Mouse (Mus musculus) layer of hippocampus, postnatal 10 days (tissue): ENCODE results near the gene Arhgap24. TPM values are rescaled to one million over a fixed set of nuclear protein-coding genes. Genes with fewer than 3 reads are reported as not detected.

ENCODE experiments used
- DNase-seq, 2 experiments: peaks; one replicate each; pipeline ENCODE4 v3.0.0; 2021; ENCODE audit warnings: low spot score in 2 of 2
- total RNA-seq, 2 experiments: library from RNA; stranded (reverse); gene quantifications; 2 replicates each; pipeline ENCODE4 v1.2.3; 2021

Gene Arhgap24
- total RNA-seq, 2 experiments from 2014 or later: 6.9 to 7.7 TPM

DNA sequence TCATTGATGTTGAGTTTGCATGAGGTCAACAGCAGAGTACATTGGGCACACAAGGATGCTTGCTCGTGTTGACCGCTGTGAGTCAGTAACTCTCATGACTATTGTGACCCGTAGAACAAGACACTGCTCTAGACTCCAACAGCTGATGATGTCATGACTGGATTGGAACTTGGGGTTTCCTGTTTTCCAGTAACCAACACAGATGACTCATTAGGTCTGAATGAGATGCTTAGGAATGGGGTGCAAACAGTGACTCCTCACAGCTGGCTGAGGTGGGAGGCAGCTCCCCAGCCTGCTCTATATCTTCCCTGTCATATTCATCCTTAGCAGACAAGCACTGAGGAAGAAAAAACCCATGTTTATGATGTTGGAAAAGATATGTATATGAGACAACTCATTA lies 95.6 kb downstream of the Arhgap24 start:
- DNase-seq: no peak

DNA sequence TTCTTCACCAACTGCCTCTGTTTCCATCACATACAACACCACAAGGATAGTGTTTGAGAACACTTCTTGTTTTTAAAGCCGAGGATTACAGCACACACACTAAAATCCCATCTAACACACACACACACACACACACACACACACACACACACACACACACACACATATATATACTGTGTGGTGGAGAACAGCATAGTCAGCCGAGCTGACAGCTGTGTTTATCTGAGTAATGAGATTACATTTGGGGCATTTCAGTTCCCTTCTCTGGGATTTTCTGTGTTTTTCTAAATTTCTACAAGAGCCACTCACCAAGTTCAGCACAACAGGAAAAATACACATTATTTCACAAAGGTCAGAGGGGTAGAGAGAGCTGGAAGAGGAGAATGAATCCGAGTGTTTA lies 96.5 kb downstream of the Arhgap24 start:
- DNase-seq: no peak

- no peak for DNase-seq
Observed at GRCm38 (mm10) chr5:102578431-102578830, 97.2 kb downstream of the Arhgap24 start.

DNA sequence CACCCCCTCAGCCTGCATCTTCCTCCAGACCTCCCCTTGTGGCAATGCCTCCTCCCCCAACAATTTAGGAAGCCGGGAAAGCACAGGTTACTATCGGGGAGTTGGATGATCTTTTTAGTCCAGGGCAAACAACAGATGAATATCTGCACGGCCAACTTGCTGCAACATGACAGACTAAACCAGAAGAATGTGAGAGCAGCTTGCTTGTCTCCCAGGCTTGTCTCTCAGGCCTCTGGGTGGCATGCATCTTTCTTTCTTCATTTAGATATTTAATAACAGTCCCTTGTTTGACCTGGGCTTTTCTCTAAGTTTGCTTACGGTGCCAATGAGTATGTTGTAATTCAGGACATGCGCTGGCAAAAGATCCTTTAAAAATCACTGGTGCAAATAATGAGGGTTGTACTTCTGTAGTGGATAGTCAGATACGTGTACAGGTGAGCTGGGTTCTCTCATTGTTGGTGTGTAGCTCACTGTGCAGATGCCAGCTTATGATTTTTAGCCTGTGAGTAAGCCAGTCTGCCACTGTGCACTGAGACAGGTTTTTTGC lies 101.7 kb downstream of the Arhgap24 start:
- DNase-seq: no peak

- DNase-seq: no peak
Observed at GRCm38 (mm10) chr5:102591422-102591821, 110.2 kb downstream of the Arhgap24 start.

DNA sequence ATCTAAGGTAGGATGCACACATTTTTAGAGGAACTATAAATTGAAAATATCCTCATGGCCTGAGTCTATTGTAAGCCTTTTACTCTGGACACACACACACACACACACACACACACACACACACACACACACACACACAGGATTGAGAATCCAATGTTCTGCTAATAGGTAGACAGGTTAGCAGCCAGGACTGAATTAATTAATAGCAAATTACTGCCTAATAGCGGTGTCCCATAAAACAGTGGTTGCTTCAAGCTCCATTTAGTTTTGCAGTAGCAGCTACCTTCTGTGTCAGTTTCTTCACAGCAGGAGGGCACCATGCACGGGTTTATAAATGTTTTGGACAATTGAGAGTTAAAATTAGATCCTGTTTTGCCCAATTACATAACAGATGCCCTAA lies 111.9 kb downstream of the Arhgap24 start:
- no peak for DNase-seq

DNA sequence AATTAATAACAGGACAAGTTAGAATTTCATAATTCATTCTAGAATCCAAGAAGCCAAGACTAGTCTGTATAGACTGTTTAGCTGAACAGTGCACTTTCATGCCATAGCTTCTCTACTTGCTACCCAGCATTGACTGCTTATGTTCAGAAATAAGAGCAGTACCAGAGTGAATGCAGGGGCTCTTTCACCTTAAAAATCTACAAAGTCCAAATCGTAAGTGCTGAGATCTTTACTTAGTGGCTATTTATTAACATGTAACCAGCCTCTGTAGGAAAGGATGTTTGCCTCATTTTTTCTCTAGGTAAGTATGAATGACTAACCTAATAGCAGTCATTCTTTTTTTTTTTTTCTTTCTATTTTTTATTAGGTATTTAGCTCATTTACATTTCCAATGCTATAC lies 117.9 kb downstream of the Arhgap24 start:
- no peak for DNase-seq

DNA sequence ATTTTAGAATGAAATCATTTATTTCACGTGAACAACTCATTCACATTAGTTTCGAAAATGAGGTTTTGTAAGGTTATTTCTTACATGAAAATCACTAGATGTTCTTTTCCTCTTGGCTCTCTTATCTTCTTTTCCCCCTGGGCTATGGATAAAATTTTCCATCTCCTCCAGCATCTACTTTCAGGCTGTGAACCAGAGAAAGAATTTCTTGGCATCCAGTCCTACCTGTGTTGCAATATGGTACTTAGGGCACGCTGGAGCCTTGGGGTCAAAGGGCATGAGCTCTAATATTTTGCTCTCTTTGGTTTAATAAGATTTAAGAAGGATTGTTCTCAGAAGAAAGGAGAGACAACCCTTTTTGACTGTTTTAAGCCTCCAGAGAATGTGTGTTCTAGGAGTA lies 132.4 kb downstream of the Arhgap24 start:
- no peak for DNase-seq

- DNase-seq: no peak
Observed at GRCm38 (mm10) chr5:102614081-102614480, 132.9 kb downstream of the Arhgap24 start.

DNA sequence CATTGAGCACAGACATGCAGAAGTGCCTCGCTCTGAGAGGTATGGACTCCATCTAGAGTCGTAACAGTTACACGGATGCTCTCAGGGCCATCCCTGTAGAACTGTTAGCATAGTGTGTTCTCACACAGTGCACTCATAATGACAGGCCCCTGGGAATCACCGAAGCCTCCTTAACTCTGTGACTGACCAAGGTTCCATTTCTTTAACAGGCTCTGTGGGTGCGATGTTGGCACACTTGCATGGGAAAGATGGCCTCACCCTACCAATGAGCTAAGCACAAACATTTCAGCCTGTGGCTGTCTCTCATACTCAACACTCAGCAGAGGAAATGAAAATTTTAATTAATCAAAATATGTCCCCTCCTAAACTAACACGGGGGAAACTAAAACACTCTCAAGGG lies 134.1 kb downstream of the Arhgap24 start:
- DNase-seq: no peak

DNA sequence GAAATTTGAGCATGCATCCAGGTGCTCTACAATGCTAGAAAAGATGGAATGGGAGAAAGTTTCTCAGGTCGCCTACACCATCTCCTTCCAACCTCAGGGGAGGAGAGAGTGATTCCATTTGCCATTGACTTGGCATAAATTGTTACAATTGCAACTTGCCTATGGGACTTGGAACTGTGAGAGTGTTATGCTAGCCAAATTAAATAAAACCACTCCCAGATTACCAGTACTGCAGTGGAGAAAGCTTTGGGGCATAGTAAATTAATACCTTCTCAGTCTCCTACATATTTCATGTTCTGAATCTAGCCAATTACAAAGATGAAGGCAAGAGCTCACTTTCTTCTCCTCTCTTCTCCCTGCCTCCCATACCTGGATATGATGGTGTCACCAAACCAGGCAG lies 139.8 kb downstream of the Arhgap24 start:
- DNase-seq: no peak

DNA sequence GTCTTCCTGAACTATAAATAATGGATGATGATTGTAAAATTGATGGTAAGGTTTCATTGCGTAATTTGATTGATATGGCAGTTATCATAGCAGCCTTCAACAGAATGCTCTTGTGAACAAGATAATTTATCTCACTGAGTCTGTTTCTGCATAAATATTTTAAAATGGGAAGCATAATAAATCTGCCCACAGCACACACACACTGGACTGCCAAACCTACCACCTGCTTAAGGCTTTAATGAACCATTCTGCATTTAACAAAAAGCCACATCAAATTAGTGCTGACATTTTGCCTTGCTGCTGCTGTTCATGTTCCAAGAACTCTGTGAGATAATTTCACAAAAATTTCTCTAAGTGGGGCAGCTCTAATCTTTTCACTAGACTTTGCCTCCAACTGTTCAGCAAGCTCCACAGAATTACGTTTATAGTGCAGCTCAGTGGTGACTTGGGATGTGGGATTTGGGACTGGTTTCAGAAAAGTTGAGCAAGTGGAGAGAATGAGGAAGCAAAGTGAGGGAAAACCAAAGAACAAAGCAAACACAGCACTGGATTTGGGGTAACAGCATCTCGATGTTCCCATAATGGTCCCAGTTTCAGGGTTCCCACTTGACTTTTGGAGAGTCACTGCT lies 142.7 kb downstream of the Arhgap24 start:
- peak in 1 of 2 experiments; percentile 11 for DNase-seq

- no peak for DNase-seq
Observed at GRCm38 (mm10) chr5:102626671-102627070, 145.5 kb downstream of the Arhgap24 start.

- DNase-seq: no peak
Observed at GRCm38 (mm10) chr5:102629362-102629771, 148.2 kb downstream of the Arhgap24 start.

DNA sequence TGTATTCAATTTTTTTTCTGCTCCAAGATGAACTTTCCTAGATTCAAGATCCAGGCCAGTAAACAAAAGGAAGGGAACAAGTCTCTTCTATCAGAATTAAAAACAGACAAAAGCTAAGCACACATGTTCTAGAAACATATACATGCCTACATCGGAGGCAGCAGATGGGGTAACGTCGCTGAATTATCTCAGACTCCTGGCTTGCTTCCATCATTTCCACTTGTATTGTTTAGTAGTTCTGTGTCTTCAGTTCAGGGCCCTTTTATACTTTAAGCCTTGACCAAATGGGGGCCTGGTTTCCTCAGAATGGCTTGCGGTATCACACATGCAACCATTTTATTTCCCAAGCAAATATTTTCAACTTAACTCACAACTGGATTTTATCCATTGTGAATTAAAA lies 154.4 kb downstream of the Arhgap24 start:
- no peak for DNase-seq

DNA sequence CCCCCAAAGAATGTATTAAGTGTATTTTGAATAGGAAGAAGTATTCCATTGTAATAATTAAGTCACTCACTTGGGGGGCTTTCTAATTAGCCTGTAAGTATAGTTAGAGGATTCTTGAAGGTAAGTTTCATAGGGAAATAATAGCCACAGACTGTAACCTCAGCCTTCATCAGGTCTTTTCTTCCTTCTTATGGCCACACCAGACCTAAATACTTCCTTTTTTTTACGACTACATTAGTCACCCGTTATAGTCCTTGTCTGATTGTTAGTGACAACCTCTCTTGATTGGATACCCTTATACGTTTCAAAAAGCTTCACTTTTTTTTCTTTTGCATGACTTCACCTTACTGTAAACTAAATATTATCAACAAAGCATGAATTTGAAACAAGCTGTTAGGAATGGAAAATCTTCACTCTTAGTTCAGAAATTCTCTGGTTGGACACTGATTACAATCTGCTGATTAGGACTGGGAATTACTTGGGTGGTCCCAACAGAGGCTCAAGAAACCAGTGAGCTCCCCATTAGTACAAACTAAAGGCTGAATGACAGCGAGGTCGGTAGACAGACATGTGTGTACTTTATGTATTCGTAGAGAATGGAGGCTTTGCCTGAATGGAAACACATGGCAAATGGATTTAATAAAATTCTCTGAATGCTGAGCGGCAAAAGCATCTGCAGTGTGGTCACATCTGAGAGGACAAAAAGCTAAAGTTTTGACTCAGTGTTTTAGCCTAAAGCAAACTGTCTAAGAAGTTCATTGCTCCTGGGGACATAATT lies 158.8 kb downstream of the Arhgap24 start:
- no peak for DNase-seq

- DNase-seq: no peak
Observed at GRCm38 (mm10) chr5:102643364-102643763, 162.2 kb downstream of the Arhgap24 start.

GRCm38 (mm10) chr5:102643820-102644219 lies 162.6 kb downstream of the Arhgap24 start:
- DNase-seq: no peak

GRCm38 (mm10) chr5:102659061-102659460 lies 177.9 kb downstream of the Arhgap24 start:
- no peak for DNase-seq

GRCm38 (mm10) chr5:102664988-102665726 lies 184.0 kb downstream of the Arhgap24 start:
- DNase-seq: no peak

GRCm38 (mm10) chr5:102666886-102667285 lies 185.7 kb downstream of the Arhgap24 start:
- no peak for DNase-seq
